Mouse (Mus musculus): ENCODE results near the gene Col28a1. TPM values are rescaled to one million over a fixed set of nuclear protein-coding genes. Genes with fewer than 3 reads are reported as not detected.

Col28a1 gene
- polyA plus RNA-seq, 1 experiment from 2014 or later, result 0.21 TPM

- Histone ChIP-seq H3K36me3 (ENCODE audit: insufficient read depth, low read length) (no peaks in the 10 kb centered on the region), H3K27ac (no peak overlapping the region), H3K9me3 (replicated peaks; ENCODE audit: low read length) (no peaks in the 10 kb centered on the region), H3K4me2 (ENCODE audit: low read length) (no peak overlapping the region), H3K27me3 (ENCODE audit: insufficient read depth, low read length) (no peaks in the 10 kb centered on the region), H3K4me3 (replicated peaks; ENCODE audit: low read depth, low read length) (no peak overlapping the region), H3K9ac (ENCODE audit: low read depth, low read length) (no peak overlapping the region), H3K4me1 (replicated peaks; ENCODE audit: insufficient read depth, low read length) (no peaks in the 10 kb centered on the region)
- no peak for TF ChIP-seq CTCF (IDR thresholded peaks at IDR 0.05; ENCODE audit: low read depth)
- ATAC-seq (replicated peaks; ENCODE audit: low FRiP score, low read depth) (no peak), DNase-seq (ENCODE audit: low spot score) (no peak)
- WGBS, result 66% methylated on average over 3 of the region's 3 CpGs
Observed at GRCm38 (mm10) chr6:8189917-8190316, 2.5 kb downstream of the Col28a1 start.

GRCm38 (mm10) chr6:8188599-8189233 is 3.7 kb downstream of the Col28a1 start:
- Histone ChIP-seq H3K27ac (no peak overlapping the region), H3K4me1 (replicated peaks; ENCODE audit: insufficient read depth, low read length) (no peaks in the 10 kb centered on the region), H3K4me3 (replicated peaks; ENCODE audit: low read depth, low read length) (no peak overlapping the region), H3K4me2 (ENCODE audit: low read length) (no peak overlapping the region), H3K27me3 (ENCODE audit: insufficient read depth, low read length) (no peaks in the 10 kb centered on the region), H3K9ac (ENCODE audit: low read depth, low read length) (no peak overlapping the region), H3K9me3 (replicated peaks; ENCODE audit: low read length) (no peaks in the 10 kb centered on the region), H3K36me3 (ENCODE audit: insufficient read depth, low read length) (no peaks in the 10 kb centered on the region)
- 93% methylated on average over 2 of the region's 3 CpGs for WGBS
- ATAC-seq (replicated peaks; ENCODE audit: low FRiP score, low read depth) (no peak), DNase-seq (ENCODE audit: low spot score) (peak; percentile 61)
- peak; percentile 67 for TF ChIP-seq CTCF (IDR thresholded peaks at IDR 0.05; ENCODE audit: low read depth)

- H3K36me3 ChIP-seq (ENCODE audit: insufficient read depth, low read length), result no peaks in the 10 kb centered on the region
- ATAC-seq (replicated peaks; ENCODE audit: low FRiP score, low read depth) (no peak), DNase-seq (ENCODE audit: low spot score) (no peak)
- H3K4me1 ChIP-seq (replicated peaks; ENCODE audit: insufficient read depth, low read length), result no peaks in the 10 kb centered on the region
- TF ChIP-seq CTCF (IDR thresholded peaks at IDR 0.05; ENCODE audit: low read depth), result no peak
- 46% methylated on average over 10 of the region's 10 CpGs for WGBS
- no peak overlapping the region for H3K9ac ChIP-seq (ENCODE audit: low read depth, low read length)
- H3K27ac ChIP-seq, result no peak overlapping the region
- H3K27me3 ChIP-seq (ENCODE audit: insufficient read depth, low read length), result no peaks in the 10 kb centered on the region
- H3K9me3 ChIP-seq (replicated peaks; ENCODE audit: low read length), result no peaks in the 10 kb centered on the region
- H3K4me2 ChIP-seq (ENCODE audit: low read length), result no peak overlapping the region
- H3K4me3 ChIP-seq (replicated peaks; ENCODE audit: low read depth, low read length), result no peak overlapping the region
Observed at GRCm38 (mm10) chr6:8178397-8178941, 13.9 kb downstream of the Col28a1 start.

- DNase-seq (ENCODE audit: low spot score), result no peak
- Histone ChIP-seq H3K9ac (ENCODE audit: low read depth, low read length) (no peak overlapping the region), H3K4me1 (replicated peaks; ENCODE audit: insufficient read depth, low read length) (no peaks in the 10 kb centered on the region), H3K27me3 (ENCODE audit: insufficient read depth, low read length) (no peaks in the 10 kb centered on the region), H3K4me2 (ENCODE audit: low read length) (no peak overlapping the region), H3K27ac (no peak overlapping the region), H3K4me3 (replicated peaks; ENCODE audit: low read depth, low read length) (no peak overlapping the region), H3K36me3 (ENCODE audit: insufficient read depth, low read length) (no peaks in the 10 kb centered on the region), H3K9me3 (replicated peaks; ENCODE audit: low read length) (no peaks in the 10 kb centered on the region)
- WGBS, result 81% methylated on average over 2 of the region's 2 CpGs
- no peak for TF ChIP-seq CTCF (IDR thresholded peaks at IDR 0.05; ENCODE audit: low read depth)
- ATAC-seq (replicated peaks; ENCODE audit: low FRiP score, low read depth), result no peak
Observed at GRCm38 (mm10) chr6:8176116-8176515, 16.3 kb downstream of the Col28a1 start.

- Histone ChIP-seq H3K4me3 (replicated peaks; ENCODE audit: low read depth, low read length) (no peak overlapping the region), H3K9ac (ENCODE audit: low read depth, low read length) (no peak overlapping the region), H3K27me3 (ENCODE audit: insufficient read depth, low read length) (no peaks in the 10 kb centered on the region), H3K27ac (no peak overlapping the region), H3K36me3 (ENCODE audit: insufficient read depth, low read length) (no peaks in the 10 kb centered on the region), H3K9me3 (replicated peaks; ENCODE audit: low read length) (no peaks in the 10 kb centered on the region), H3K4me1 (replicated peaks; ENCODE audit: insufficient read depth, low read length) (no peaks in the 10 kb centered on the region), H3K4me2 (ENCODE audit: low read length) (no peak overlapping the region)
- TF ChIP-seq CTCF (IDR thresholded peaks at IDR 0.05; ENCODE audit: low read depth), result no peak
- WGBS, result 96% methylated on average over 7 of the region's 7 CpGs
- ATAC-seq (replicated peaks; ENCODE audit: low FRiP score, low read depth), result no peak
- DNase-seq (ENCODE audit: low spot score), result no peak
Observed at GRCm38 (mm10) chr6:8175346-8175745, 17.1 kb downstream of the Col28a1 start.

- Histone ChIP-seq H3K27me3 (ENCODE audit: insufficient read depth, low read length) (no peaks in the 10 kb centered on the region), H3K9me3 (replicated peaks; ENCODE audit: low read length) (no peaks in the 10 kb centered on the region), H3K4me1 (replicated peaks; ENCODE audit: insufficient read depth, low read length) (no peaks in the 10 kb centered on the region), H3K4me2 (ENCODE audit: low read length) (no peak overlapping the region), H3K36me3 (ENCODE audit: insufficient read depth, low read length) (no peaks in the 10 kb centered on the region), H3K4me3 (replicated peaks; ENCODE audit: low read depth, low read length) (no peak overlapping the region), H3K27ac (no peak overlapping the region), H3K9ac (ENCODE audit: low read depth, low read length) (no peak overlapping the region)
- 44% methylated on average over 2 of the region's 2 CpGs for WGBS
- no peak for ATAC-seq (replicated peaks; ENCODE audit: low FRiP score, low read depth)
- DNase-seq (ENCODE audit: low spot score), result peak; percentile 45
- no peak for TF ChIP-seq CTCF (IDR thresholded peaks at IDR 0.05; ENCODE audit: low read depth)
Observed at GRCm38 (mm10) chr6:8174062-8174461, 18.4 kb downstream of the Col28a1 start.
